Mouse (Mus musculus) lung, postnatal 0 days (tissue): Measurements from ENCODE around the gene Grm4. TPM values are rescaled to one million over a fixed set of nuclear protein-coding genes. Genes with fewer than 3 reads are reported as not detected.

Experiments
- ATAC-seq: fragments of 200-750 bp; cut with Nextera tagmentation; 2 replicates; pipeline ENCODE4 v1.8.0; 2017; ENCODE audit warnings: moderate library complexity
- DNase-seq: peaks from one replicate; pipeline ENCODE4 v3.0.0-alpha.2; 2016; ENCODE audit warnings: low spot score
- H3K27ac ChIP-seq: fragments of 300-500 bp; sonication (generic); 2 replicates; pipeline ENCODE4 v1.5.1; 2014; ENCODE audit warnings: antibody characterized with exemption, mild to moderate bottlenecking, low read length, mixed read lengths
- H3K27me3 ChIP-seq: fragments of 300-500 bp; sonication (generic); replicated peaks from 2 replicates; pipeline ENCODE4 v1.6.1; 2014; ENCODE audit warnings: low read length, mixed read lengths; ENCODE audit not compliant: insufficient read depth
- H3K36me3 ChIP-seq: fragments of 300-500 bp; sonication (generic); 2 replicates; pipeline ENCODE4 v1.6.1; 2014; ENCODE audit warnings: low read length, mixed read lengths; ENCODE audit not compliant: insufficient read depth
- H3K4me1 ChIP-seq: fragments of 300-500 bp; sonication (generic); 2 replicates; pipeline ENCODE4 v1.6.1; 2014; ENCODE audit warnings: antibody characterized with exemption, low read depth, low read length, mixed read lengths; ENCODE audit not compliant: insufficient read depth
- H3K4me2 ChIP-seq: fragments of 300-500 bp; sonication (generic); replicated peaks from 2 replicates; pipeline ENCODE4 v1.6.1; 2014; ENCODE audit warnings: low read depth, mild to moderate bottlenecking, low read length, moderate library complexity, mixed read lengths
- H3K4me3 ChIP-seq: fragments of 300-500 bp; sonication (generic); 2 replicates; pipeline ENCODE4 v1.5.1; 2014; ENCODE audit warnings: low read depth, low read length
- H3K9ac ChIP-seq: fragments of 300-500 bp; sonication (generic); replicated peaks from 2 replicates; pipeline ENCODE4 v1.6.1; 2014; ENCODE audit warnings: low read depth, mild to moderate bottlenecking
- H3K9me3 ChIP-seq: fragments of 300-500 bp; sonication (generic); 2 replicates; pipeline ENCODE4 v1.6.1; 2016; ENCODE audit warnings: low read length, mixed read lengths
- CTCF ChIP-seq: IDR thresholded peaks from 2 replicates; pipeline ENCODE4 v1.5.1; 2016; ENCODE audit warnings: antibody characterized with exemption, mild to moderate bottlenecking
- EP300 ChIP-seq: IDR thresholded peaks from 2 replicates; pipeline ENCODE4 v1.6.1; 2016; ENCODE audit warnings: antibody characterized with exemption, mild to moderate bottlenecking, control low read depth
- WGBS: fragments of 180-500 bp; shearing (Covaris S2); extraction: QIAGEN DNeasy Blood & Tissue Kit; methylation state at CpG from one replicate; pipeline ENCODE4 v1.1.7; 2014; 5-methylcytosine and 5-hydroxymethylcytosine counted together
- polyA plus RNA-seq: library from polyadenylated mRNA; unstranded; fragments of >200 nt; fragmentation: Nextera tagmentation; extraction: Ambion mirVana; gene quantifications from 2 replicates; pipeline ENCODE4 v1.2.1, GENCODE M21; 2015

Grm4 gene
- polyA plus RNA-seq, 1 experiment from 2014 or later: not detected

DNA sequence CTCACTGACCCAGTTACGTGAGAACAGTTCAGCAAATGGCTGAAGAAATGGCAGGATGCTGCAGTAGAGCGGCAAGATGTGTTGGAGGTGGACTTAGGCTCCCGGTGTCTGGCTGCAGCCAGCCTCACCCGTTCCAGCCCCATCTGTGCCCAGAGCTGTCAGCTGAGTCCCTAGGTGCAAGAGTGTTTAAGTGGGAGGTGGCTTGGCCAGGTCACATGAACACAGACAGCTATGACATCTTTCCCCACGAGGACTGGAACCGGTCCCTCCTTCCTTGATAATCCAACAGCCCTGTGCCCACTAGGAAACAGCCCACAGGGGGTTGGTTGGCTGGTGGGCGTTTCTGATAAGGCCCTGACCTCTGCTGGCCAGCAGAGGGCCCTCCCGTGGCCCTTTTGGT lies 6.8 kb upstream of the Grm4 start:
- Histone ChIP-seq H3K27ac (no peak overlapping the region), H3K9me3 (no peaks in the 10 kb centered on the region), H3K4me2 (no peak overlapping the region), H3K4me3 (no peak overlapping the region), H3K4me1 (no peaks in the 10 kb centered on the region), H3K36me3 (no peaks in the 10 kb centered on the region), H3K27me3 (no peaks in the 10 kb centered on the region), H3K9ac (no peak overlapping the region)
- ATAC-seq (no peak), DNase-seq (no peak)
- TF ChIP-seq CTCF (no peak; the same call in 1 of the 2 replicates), EP300 (no peak)
- 55% methylated on average over 8 of the region's 8 CpGs for WGBS

DNA sequence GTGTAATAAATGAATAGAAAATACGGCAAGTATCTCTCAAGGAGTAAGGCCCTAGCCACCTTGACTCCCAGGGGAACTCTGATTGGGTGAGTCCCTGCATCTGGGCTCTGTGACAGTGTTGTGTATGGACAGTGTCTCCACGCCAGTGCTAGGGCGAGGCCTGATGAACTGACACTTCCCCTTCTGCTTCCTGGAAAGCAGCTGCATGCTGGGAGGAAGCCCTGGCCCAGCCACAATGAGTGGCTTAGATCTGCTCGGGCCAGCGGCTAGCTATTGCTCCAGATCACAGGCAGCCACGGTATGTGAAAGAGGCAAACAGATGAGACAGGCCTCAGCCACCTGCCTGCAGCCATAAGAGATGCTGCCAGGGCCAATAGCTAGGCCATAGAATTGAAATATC lies 6.0 kb upstream of the Grm4 start:
- no peak overlapping the region for H3K27ac ChIP-seq
- H3K9ac ChIP-seq: no peak overlapping the region
- 52% methylated on average over 6 of the region's 6 CpGs for WGBS
- TF ChIP-seq EP300: no peak
- no peak for TF ChIP-seq CTCF
- no peak overlapping the region for H3K4me3 ChIP-seq
- no peaks in the 10 kb centered on the region for H3K4me1 ChIP-seq
- no peaks in the 10 kb centered on the region for H3K9me3 ChIP-seq
- no peak overlapping the region for H3K4me2 ChIP-seq
- H3K36me3 ChIP-seq: no peaks in the 10 kb centered on the region
- no peak for DNase-seq
- no peak for ATAC-seq
- no peaks in the 10 kb centered on the region for H3K27me3 ChIP-seq

- H3K4me2 ChIP-seq: no peak overlapping the region
- H3K4me3 ChIP-seq: no peak overlapping the region
- H3K4me1 ChIP-seq: no peaks in the 10 kb centered on the region
- H3K27me3 ChIP-seq: peaks cover 9% of the 10 kb centered on the region; the same call in 1 of the 2 replicates
- DNase-seq: no peak
- H3K9me3 ChIP-seq: no peaks in the 10 kb centered on the region
- no peaks in the 10 kb centered on the region for H3K36me3 ChIP-seq
- no peak overlapping the region for H3K9ac ChIP-seq
- H3K27ac ChIP-seq: no peak overlapping the region
- TF ChIP-seq EP300: no peak
- TF ChIP-seq CTCF: no peak
- WGBS: 59% methylated on average over 7 of the region's 7 CpGs
- no peak for ATAC-seq
Measured at GRCm38 (mm10) chr17:27523121-27523520, 1.9 kb upstream of the Grm4 start.

- no peaks in the 10 kb centered on the region for H3K4me1 ChIP-seq
- peak; percentile 60 for DNase-seq
- WGBS: 6% methylated on average over 14 of the region's 27 CpGs
- no peak overlapping the region for H3K27ac ChIP-seq
- H3K4me3 ChIP-seq: no peak overlapping the region
- no peak overlapping the region for H3K9ac ChIP-seq
- H3K4me2 ChIP-seq: no peak overlapping the region
- H3K36me3 ChIP-seq: no peaks in the 10 kb centered on the region
- no peak for TF ChIP-seq EP300
- peak; percentile 99 for TF ChIP-seq CTCF
- peaks cover 9% of the 10 kb centered on the region; the same call in 1 of the 2 replicates for H3K27me3 ChIP-seq
- no peaks in the 10 kb centered on the region for H3K9me3 ChIP-seq
- ATAC-seq: peak; percentile 33
Measured at GRCm38 (mm10) chr17:27520557-27520956, 646 bp downstream of the Grm4 start.

DNA sequence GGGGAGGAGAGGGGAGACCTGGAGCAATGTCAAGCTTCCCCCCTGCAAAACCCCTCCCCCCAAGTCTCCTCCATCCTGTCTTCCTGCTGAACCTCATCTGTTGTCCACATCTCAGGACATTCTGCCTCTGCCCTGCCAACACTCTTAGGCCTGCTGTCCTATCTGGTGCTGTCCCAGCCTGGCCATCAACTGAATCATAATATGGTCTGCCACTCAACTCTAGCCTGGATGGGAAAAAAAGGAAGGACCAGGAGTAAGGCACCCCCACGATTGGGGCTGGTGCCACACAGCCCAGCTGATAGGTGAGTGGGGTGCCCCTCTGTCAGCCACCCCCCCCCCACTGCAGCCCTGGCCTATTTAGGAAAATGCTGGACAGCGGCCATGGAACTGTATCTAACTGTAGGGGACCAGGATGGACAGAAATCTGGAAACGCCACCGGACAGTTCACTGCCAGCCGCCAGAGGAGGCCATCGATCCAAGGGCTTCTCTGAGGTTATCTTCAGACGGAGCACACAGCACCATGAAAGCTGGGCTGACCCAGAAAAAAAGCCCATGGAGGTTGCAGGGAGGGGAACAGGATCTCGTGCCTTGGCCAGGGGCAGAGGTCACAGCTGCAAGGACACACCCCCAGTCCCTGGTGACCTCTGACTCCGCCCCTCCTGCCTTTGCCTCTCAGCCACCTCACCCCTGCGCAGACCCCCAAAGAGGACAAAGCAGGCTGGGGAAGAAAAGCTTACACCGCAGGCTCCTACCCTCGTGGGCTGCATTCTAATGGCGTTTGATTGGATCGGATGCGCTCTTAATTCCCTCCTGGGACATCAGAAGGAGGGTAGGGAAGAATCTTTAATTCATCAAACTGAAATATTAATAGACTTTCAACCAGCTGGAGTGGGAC lies 2.3 kb downstream of the Grm4 start:
- H3K4me2 ChIP-seq: no peak overlapping the region
- ATAC-seq (no peak), DNase-seq (no peak)
- H3K9ac ChIP-seq: no peak overlapping the region
- no peak for TF ChIP-seq CTCF
- no peak for TF ChIP-seq EP300
- H3K36me3 ChIP-seq: no peaks in the 10 kb centered on the region
- WGBS: 42% methylated on average over 15 of the region's 15 CpGs
- H3K27me3 ChIP-seq: peaks cover 23% of the 10 kb centered on the region
- no peak overlapping the region for H3K27ac ChIP-seq
- no peaks in the 10 kb centered on the region for H3K9me3 ChIP-seq
- no peaks in the 10 kb centered on the region for H3K4me1 ChIP-seq
- H3K4me3 ChIP-seq: no peak overlapping the region

DNA sequence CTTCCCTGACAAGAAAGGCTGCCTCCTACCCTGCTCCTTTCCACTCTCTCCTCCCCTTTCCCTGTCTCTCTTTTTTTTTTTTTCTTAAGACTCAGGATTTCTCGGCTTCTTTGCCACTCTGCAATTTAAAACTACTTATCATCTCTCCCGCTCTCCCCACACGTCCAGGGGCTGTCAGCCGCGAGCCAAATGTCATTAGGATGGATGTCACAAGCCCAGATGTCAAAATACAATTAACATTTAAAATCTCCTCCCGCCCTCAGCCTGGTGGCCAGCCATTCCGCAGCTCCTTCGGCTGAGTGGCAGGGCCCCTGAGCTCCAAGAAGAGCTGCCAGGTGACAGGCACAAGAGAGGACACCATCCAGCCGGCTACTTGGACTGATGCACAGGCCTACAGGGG lies 2.9 kb downstream of the Grm4 start:
- Histone ChIP-seq H3K4me2 (no peak overlapping the region), H3K9me3 (no peaks in the 10 kb centered on the region), H3K9ac (no peak overlapping the region), H3K4me1 (no peaks in the 10 kb centered on the region), H3K27me3 (peaks cover 29% of the 10 kb centered on the region), H3K4me3 (no peak overlapping the region), H3K27ac (no peak overlapping the region), H3K36me3 (no peaks in the 10 kb centered on the region)
- TF ChIP-seq CTCF (no peak), EP300 (no peak)
- 0 out of 2 replicates have a peak, but pooled peaks have one; percentile 17 for ATAC-seq
- WGBS: 18% methylated on average over 9 of the region's 9 CpGs
- peak; percentile 53 for DNase-seq
